Mouse (Mus musculus) hindbrain, embryonic 16.5 days (tissue): ENCODE measurements around the gene Tnfrsf1a. TPM values are rescaled to one million over a fixed set of nuclear protein-coding genes. Genes with fewer than 3 reads are reported as not detected.

Source experiments
- ATAC-seq: fragments of 200-750 bp; cut with Nextera tagmentation; 2 replicates; pipeline ENCODE4 v1.8.0; 2017; ENCODE audit warnings: moderate TSS enrichment, moderate library complexity
- H3K27ac ChIP-seq: fragments of 300-500 bp; sonication (generic); 2 replicates; pipeline ENCODE4 v1.5.1; 2014; ENCODE audit warnings: low read depth, mild to moderate bottlenecking, control low read depth, low read length, moderate library complexity
- H3K27me3 ChIP-seq: fragments of 300-500 bp; sonication (generic); replicated peaks from 2 replicates; pipeline ENCODE4 v1.6.1; 2014; ENCODE audit warnings: low read length; ENCODE audit not compliant: control insufficient read depth, insufficient read depth
- H3K36me3 ChIP-seq: fragments of 300-500 bp; sonication (generic); 2 replicates; pipeline ENCODE4 v1.6.1; 2014; ENCODE audit warnings: mild to moderate bottlenecking, low read length, moderate library complexity, mixed read lengths; ENCODE audit not compliant: control insufficient read depth, insufficient read depth
- H3K4me1 ChIP-seq: fragments of 300-500 bp; sonication (generic); 2 replicates; pipeline ENCODE4 v1.6.1; 2014; ENCODE audit warnings: low read depth, low read length; ENCODE audit not compliant: control insufficient read depth, insufficient read depth
- H3K4me2 ChIP-seq: fragments of 300-500 bp; sonication (generic); 2 replicates; pipeline ENCODE4 v1.6.1; 2014; ENCODE audit warnings: mild to moderate bottlenecking, low read length, control low read depth, moderate library complexity
- H3K4me3 ChIP-seq: fragments of 300-500 bp; sonication (generic); 2 replicates; pipeline ENCODE4 v1.5.1; 2014; ENCODE audit warnings: mild to moderate bottlenecking, low read length, control low read depth, moderate library complexity
- H3K9ac ChIP-seq: fragments of 300-500 bp; sonication (generic); 2 replicates; pipeline ENCODE4 v1.6.1; 2014; ENCODE audit warnings: low read depth, mild to moderate bottlenecking, control low read depth, low read length, moderate library complexity
- H3K9me3 ChIP-seq: fragments of 300-500 bp; sonication (generic); 2 replicates; pipeline ENCODE4 v1.6.1; 2014; ENCODE audit warnings: mild to moderate bottlenecking, low read length, moderate library complexity; ENCODE audit not compliant: control insufficient read depth
- WGBS: fragments of 180-500 bp; shearing (Covaris S2); extraction: QIAGEN DNeasy Blood & Tissue Kit; methylation state at CpG from one replicate; pipeline ENCODE4 v1.1.7; 2014; 5-methylcytosine and 5-hydroxymethylcytosine counted together
- polyA plus RNA-seq: library from polyadenylated mRNA; unstranded; fragments of >200 nt; fragmentation: Nextera tagmentation; extraction: Ambion mirVana; gene quantifications from 2 replicates; pipeline ENCODE4 v1.2.1, GENCODE M21; 2015

Gene Tnfrsf1a
- polyA plus RNA-seq, 1 experiment from 2014 or later = 15.1 TPM

GRCm38 (mm10) chr6:125320323-125320722 is 28.8 kb upstream of the Tnfrsf1a start, which contains the start of gene Scnn1a:
Gene Scnn1a, plus strand, starts transcription at chr6:125320659.
- Histone ChIP-seq H3K36me3 (no peaks in the 10 kb centered on the region), H3K4me2 (no peak within 1 kb of the TSS), H3K27me3 (peaks cover 13% of the 10 kb centered on the region), H3K4me1 (no peaks in the 10 kb centered on the region), H3K27ac (no peak within 1 kb of the TSS), H3K9ac (no peak within 1 kb of the TSS), H3K9me3 (no peaks in the 10 kb centered on the region), H3K4me3 (no peak within 1 kb of the TSS)
- 83% methylated on average over 1 of the region's 1 CpGs for WGBS
- ATAC-seq = no peak

- no peak overlapping the region for H3K4me2 ChIP-seq
- H3K9me3 ChIP-seq = no peaks in the 10 kb centered on the region
- no peak for ATAC-seq
- H3K36me3 ChIP-seq = no peaks in the 10 kb centered on the region
- H3K9ac ChIP-seq = no peak overlapping the region
- 9% methylated on average over 26 of the region's 26 CpGs for WGBS
- no peak overlapping the region for H3K27ac ChIP-seq
- H3K4me3 ChIP-seq = no peak overlapping the region
- H3K27me3 ChIP-seq = peaks cover 13% of the 10 kb centered on the region
- no peaks in the 10 kb centered on the region for H3K4me1 ChIP-seq
Observed at GRCm38 (mm10) chr6:125321114-125321855, 27.9 kb upstream of the Tnfrsf1a start.

- peaks cover 13% of the 10 kb centered on the region for H3K27me3 ChIP-seq
- WGBS = 52% methylated on average over 13 of the region's 13 CpGs
- no peaks in the 10 kb centered on the region for H3K36me3 ChIP-seq
- no peak for ATAC-seq
- H3K27ac ChIP-seq = no peak overlapping the region
- no peaks in the 10 kb centered on the region for H3K9me3 ChIP-seq
- no peaks in the 10 kb centered on the region for H3K4me1 ChIP-seq
- H3K4me2 ChIP-seq = no peak overlapping the region
- H3K4me3 ChIP-seq = no peak overlapping the region
- no peak overlapping the region for H3K9ac ChIP-seq
Observed at GRCm38 (mm10) chr6:125322794-125323193, 26.4 kb upstream of the Tnfrsf1a start.

- H3K4me2 ChIP-seq = no peak overlapping the region
- H3K9me3 ChIP-seq = no peaks in the 10 kb centered on the region
- H3K9ac ChIP-seq = no peak overlapping the region
- no peak overlapping the region for H3K27ac ChIP-seq
- no peaks in the 10 kb centered on the region for H3K4me1 ChIP-seq
- no peak overlapping the region for H3K4me3 ChIP-seq
- WGBS = 76% methylated on average over 6 of the region's 6 CpGs
- peaks cover 13% of the 10 kb centered on the region for H3K27me3 ChIP-seq
- H3K36me3 ChIP-seq = no peaks in the 10 kb centered on the region
- no peak for ATAC-seq
Observed at GRCm38 (mm10) chr6:125323547-125323946, 25.6 kb upstream of the Tnfrsf1a start.

GRCm38 (mm10) chr6:125325337-125325736 is 23.8 kb upstream of the Tnfrsf1a start:
- H3K27me3 ChIP-seq = peaks cover 11% of the 10 kb centered on the region
- H3K4me2 ChIP-seq = no peak overlapping the region
- H3K9ac ChIP-seq = no peak overlapping the region
- no peak overlapping the region for H3K4me3 ChIP-seq
- 69% methylated on average over 6 of the region's 6 CpGs for WGBS
- no peaks in the 10 kb centered on the region for H3K36me3 ChIP-seq
- H3K27ac ChIP-seq = no peak overlapping the region
- no peaks in the 10 kb centered on the region for H3K4me1 ChIP-seq
- no peaks in the 10 kb centered on the region for H3K9me3 ChIP-seq
- no peak for ATAC-seq

GRCm38 (mm10) chr6:125328243-125328642 is 20.9 kb upstream of the Tnfrsf1a start:
- H3K36me3 ChIP-seq = no peaks in the 10 kb centered on the region
- H3K4me2 ChIP-seq = no peak overlapping the region
- no peak overlapping the region for H3K9ac ChIP-seq
- H3K4me3 ChIP-seq = no peak overlapping the region
- no peaks in the 10 kb centered on the region for H3K4me1 ChIP-seq
- H3K27me3 ChIP-seq = no peaks in the 10 kb centered on the region
- ATAC-seq = no peak
- no peaks in the 10 kb centered on the region for H3K9me3 ChIP-seq
- WGBS = 90% methylated on average over 5 of the region's 5 CpGs
- H3K27ac ChIP-seq = no peak overlapping the region

GRCm38 (mm10) chr6:125330626-125331326 is 18.4 kb upstream of the Tnfrsf1a start:
- H3K27me3 ChIP-seq = no peaks in the 10 kb centered on the region
- H3K9me3 ChIP-seq = no peaks in the 10 kb centered on the region
- H3K36me3 ChIP-seq = no peaks in the 10 kb centered on the region
- 2% methylated on average over 39 of the region's 39 CpGs for WGBS
- H3K9ac ChIP-seq = peak overlapping the region; percentile 68
- ATAC-seq = peak; percentile 91
- no peaks in the 10 kb centered on the region for H3K4me1 ChIP-seq
- no peak overlapping the region for H3K27ac ChIP-seq
- peak overlapping the region; percentile 88 for H3K4me2 ChIP-seq
- H3K4me3 ChIP-seq = peak overlapping the region; percentile 51

GRCm38 (mm10) chr6:125333112-125333899 is 15.9 kb upstream of the Tnfrsf1a start:
- no peak overlapping the region for H3K27ac ChIP-seq
- H3K9ac ChIP-seq = no peak overlapping the region
- no peaks in the 10 kb centered on the region for H3K27me3 ChIP-seq
- WGBS = 81% methylated on average over 14 of the region's 14 CpGs
- H3K4me1 ChIP-seq = no peaks in the 10 kb centered on the region
- no peak overlapping the region for H3K4me3 ChIP-seq
- no peaks in the 10 kb centered on the region for H3K9me3 ChIP-seq
- no peak overlapping the region for H3K4me2 ChIP-seq
- no peak for ATAC-seq
- H3K36me3 ChIP-seq = no peaks in the 10 kb centered on the region

GRCm38 (mm10) chr6:125334356-125334755 is 14.8 kb upstream of the Tnfrsf1a start:
- H3K4me3 ChIP-seq = no peak overlapping the region
- no peak overlapping the region for H3K9ac ChIP-seq
- no peaks in the 10 kb centered on the region for H3K27me3 ChIP-seq
- H3K36me3 ChIP-seq = no peaks in the 10 kb centered on the region
- no peak overlapping the region for H3K27ac ChIP-seq
- H3K9me3 ChIP-seq = no peaks in the 10 kb centered on the region
- no peak for ATAC-seq
- H3K4me2 ChIP-seq = no peak overlapping the region
- 66% methylated on average over 2 of the region's 2 CpGs for WGBS
- H3K4me1 ChIP-seq = no peaks in the 10 kb centered on the region
